Mouse (Mus musculus): ENCODE measurements around the gene Slc6a6. TPM values are rescaled to one million over a fixed set of nuclear protein-coding genes. Genes with fewer than 3 reads are reported as not detected.

The Slc6a6 gene
- polyA plus RNA-seq, 1 experiment, result not detected

- H3K27ac ChIP-seq (ENCODE audit: insufficient read depth, low read depth, low read length), result no peak overlapping the region
- H3K4me1 ChIP-seq (ENCODE audit: control insufficient read depth, insufficient read depth, low read length), result peaks cover 11% of the 10 kb centered on the region; the same call in 1 of the 2 replicates
- 45% methylated on average over 5 of the region's 5 CpGs for WGBS
- H3K4me3 ChIP-seq (ENCODE audit: insufficient read depth, low read depth, low read length), result no peak overlapping the region
- TF ChIP-seq POLR2A (IDR thresholded peaks at IDR 0.05; ENCODE audit: insufficient read depth, low read depth, low read length) (no peak), CTCF (IDR thresholded peaks at IDR 0.05; ENCODE audit: insufficient read depth, low read depth, low read length) (no peak)
Observed at GRCm38 (mm10) chr6:91738058-91738457, 54.2 kb downstream of the Slc6a6 start.

GRCm38 (mm10) chr6:91741046-91741445, 57.2 kb downstream of the Slc6a6 start:
- TF ChIP-seq CTCF (IDR thresholded peaks at IDR 0.05; ENCODE audit: insufficient read depth, low read depth, low read length), result peak; percentile 93
- no peak for TF ChIP-seq POLR2A (IDR thresholded peaks at IDR 0.05; ENCODE audit: insufficient read depth, low read depth, low read length)
- H3K4me1 ChIP-seq (ENCODE audit: control insufficient read depth, insufficient read depth, low read length), result peaks cover 13% of the 10 kb centered on the region; the same call in 1 of the 2 replicates
- H3K27ac ChIP-seq (ENCODE audit: insufficient read depth, low read depth, low read length), result peak overlapping the region; percentile 22; the same call in 1 of the 2 replicates
- H3K4me3 ChIP-seq (ENCODE audit: insufficient read depth, low read depth, low read length), result no peak overlapping the region
- WGBS, result 41% methylated on average over 11 of the region's 11 CpGs

GRCm38 (mm10) chr6:91742466-91742865, 58.6 kb downstream of the Slc6a6 start:
- peaks cover 9% of the 10 kb centered on the region; the same call in 1 of the 2 replicates for H3K4me1 ChIP-seq (ENCODE audit: control insufficient read depth, insufficient read depth, low read length)
- TF ChIP-seq CTCF (IDR thresholded peaks at IDR 0.05; ENCODE audit: insufficient read depth, low read depth, low read length), result no peak
- TF ChIP-seq POLR2A (IDR thresholded peaks at IDR 0.05; ENCODE audit: insufficient read depth, low read depth, low read length), result no peak
- no peak overlapping the region for H3K4me3 ChIP-seq (ENCODE audit: insufficient read depth, low read depth, low read length)
- 78% methylated on average over 3 of the region's 3 CpGs for WGBS
- no peak overlapping the region for H3K27ac ChIP-seq (ENCODE audit: insufficient read depth, low read depth, low read length)

- TF ChIP-seq CTCF (IDR thresholded peaks at IDR 0.05; ENCODE audit: insufficient read depth, low read depth, low read length), result no peak
- no peak for TF ChIP-seq POLR2A (IDR thresholded peaks at IDR 0.05; ENCODE audit: insufficient read depth, low read depth, low read length)
- 76% methylated on average over 8 of the region's 8 CpGs for WGBS
- no peak overlapping the region for H3K27ac ChIP-seq (ENCODE audit: insufficient read depth, low read depth, low read length)
- peaks cover 8% of the 10 kb centered on the region; the same call in 1 of the 2 replicates for H3K4me1 ChIP-seq (ENCODE audit: control insufficient read depth, insufficient read depth, low read length)
- no peak overlapping the region for H3K4me3 ChIP-seq (ENCODE audit: insufficient read depth, low read depth, low read length)
Observed at GRCm38 (mm10) chr6:91742995-91743394, 59.1 kb downstream of the Slc6a6 start.

GRCm38 (mm10) chr6:91743886-91744285, 60.0 kb downstream of the Slc6a6 start:
- TF ChIP-seq POLR2A (IDR thresholded peaks at IDR 0.05; ENCODE audit: insufficient read depth, low read depth, low read length) (no peak), CTCF (IDR thresholded peaks at IDR 0.05; ENCODE audit: insufficient read depth, low read depth, low read length) (no peak)
- Histone ChIP-seq H3K4me1 (ENCODE audit: control insufficient read depth, insufficient read depth, low read length) (peaks cover 8% of the 10 kb centered on the region; the same call in 1 of the 2 replicates), H3K4me3 (ENCODE audit: insufficient read depth, low read depth, low read length) (no peak overlapping the region), H3K27ac (ENCODE audit: insufficient read depth, low read depth, low read length) (no peak overlapping the region)
- 61% methylated on average over 4 of the region's 4 CpGs for WGBS

GRCm38 (mm10) chr6:91745246-91745645, 61.4 kb downstream of the Slc6a6 start:
- 67% methylated on average over 3 of the region's 3 CpGs for WGBS
- no peak overlapping the region for H3K4me3 ChIP-seq (ENCODE audit: insufficient read depth, low read depth, low read length)
- no peak overlapping the region for H3K27ac ChIP-seq (ENCODE audit: insufficient read depth, low read depth, low read length)
- TF ChIP-seq POLR2A (IDR thresholded peaks at IDR 0.05; ENCODE audit: insufficient read depth, low read depth, low read length), result no peak
- no peak for TF ChIP-seq CTCF (IDR thresholded peaks at IDR 0.05; ENCODE audit: insufficient read depth, low read depth, low read length)
- H3K4me1 ChIP-seq (ENCODE audit: control insufficient read depth, insufficient read depth, low read length), result peaks cover 8% of the 10 kb centered on the region; the same call in 1 of the 2 replicates

- WGBS, result 47% methylated on average over 7 of the region's 7 CpGs
Observed at GRCm38 (mm10) chr6:91745947-91746582, 62.2 kb downstream of the Slc6a6 start.

GRCm38 (mm10) chr6:91746776-91747175, 62.9 kb downstream of the Slc6a6 start:
- no peak for TF ChIP-seq POLR2A (IDR thresholded peaks at IDR 0.05; ENCODE audit: insufficient read depth, low read depth, low read length)
- no peak for TF ChIP-seq CTCF (IDR thresholded peaks at IDR 0.05; ENCODE audit: insufficient read depth, low read depth, low read length)
- 81% methylated on average over 5 of the region's 5 CpGs for WGBS
- no peak overlapping the region for H3K4me3 ChIP-seq (ENCODE audit: insufficient read depth, low read depth, low read length)

More at GRCm38 (mm10) chr6:91745947-91746582, 62.2 kb downstream of the Slc6a6 start:
- TF ChIP-seq POLR2A (IDR thresholded peaks at IDR 0.05; ENCODE audit: insufficient read depth, low read depth, low read length) (no peak), CTCF (IDR thresholded peaks at IDR 0.05; ENCODE audit: insufficient read depth, low read depth, low read length) (no peak)
- no peak overlapping the region for H3K4me3 ChIP-seq (ENCODE audit: insufficient read depth, low read depth, low read length)
- peaks cover 4% of the 10 kb centered on the region; the same call in 1 of the 2 replicates for H3K4me1 ChIP-seq (ENCODE audit: control insufficient read depth, insufficient read depth, low read length)
- no peak overlapping the region for H3K27ac ChIP-seq (ENCODE audit: insufficient read depth, low read depth, low read length)

GRCm38 (mm10) chr6:91750976-91751375, 67.1 kb downstream of the Slc6a6 start:
- 0 out of 2 replicates have a peak overlapping the region, but pooled peaks have one; percentile 22 for H3K27ac ChIP-seq (ENCODE audit: insufficient read depth, low read depth, low read length)
- no peak for TF ChIP-seq CTCF (IDR thresholded peaks at IDR 0.05; ENCODE audit: insufficient read depth, low read depth, low read length)
- TF ChIP-seq POLR2A (IDR thresholded peaks at IDR 0.05; ENCODE audit: insufficient read depth, low read depth, low read length), result no peak
- H3K4me3 ChIP-seq (ENCODE audit: insufficient read depth, low read depth, low read length), result no peak overlapping the region
- H3K4me1 ChIP-seq (ENCODE audit: control insufficient read depth, insufficient read depth, low read length), result peaks cover 26% of the 10 kb centered on the region
- WGBS, result 56% methylated on average over 3 of the region's 3 CpGs

More at GRCm38 (mm10) chr6:91746776-91747175, 62.9 kb downstream of the Slc6a6 start:
- H3K4me1 ChIP-seq (ENCODE audit: control insufficient read depth, insufficient read depth, low read length), result peaks cover 4% of the 10 kb centered on the region; the same call in 1 of the 2 replicates
- no peak overlapping the region for H3K27ac ChIP-seq (ENCODE audit: insufficient read depth, low read depth, low read length)

Data from olfactory bulb, adult 2 months (tissue).